In genomic region chr6:67069219-67069762, GRCm38 (mm10) we compare ENCODE assay signal across 9 mouse cellular contexts. TPM values are rescaled to one million over a fixed set of nuclear protein-coding genes. Genes with fewer than 3 reads are reported as not detected.
DNase-seq lines count a peak whose midpoint lies in the region; ATAC-seq and TF ChIP-seq lines count a peak whose summit lies in the region.
"Had no signal": no experiment of that assay in that cellular context is flagged by ENCODE, and none has a peak within 500 bp of the region (broad histone marks: within the 10 kb centered on the region; RNA-seq: fewer than 3 reads in every experiment).

No protein-coding gene starts in this region.

- WGBS in liver, embryonic 12.5 days (ENCODE audit: insufficient replicate concordance): 38% methylated on average over 8 of the region's 8 CpGs
- WGBS in liver, embryonic 11.5 days: 52% methylated on average over 8 of the region's 8 CpGs
- WGBS in liver, embryonic 16.5 days (ENCODE audit: insufficient replicate concordance): 38% methylated on average over 8 of the region's 8 CpGs
- whole genome bisulfite sequencing in kidney, embryonic 16.5 days: 73% methylated on average over 8 of the region's 8 CpGs

- H3ac ChIP-seq in myocyte (ENCODE audit: control insufficient read depth, insufficient read length): no peak overlapping the region

- TF ChIP-seq POLR2A in myocyte (IDR thresholded peaks at IDR 0.05; ENCODE audit: insufficient read length, low read depth): no peak

- no peaks in the 10 kb centered on the region for H3K9me3 ChIP-seq in liver, embryonic 12.5 days (replicated peaks)
- H3K9me3 ChIP-seq in liver, embryonic 11.5 days (ENCODE audit: control insufficient read depth, low read length): no peaks in the 10 kb centered on the region
- no peaks in the 10 kb centered on the region for H3K9me3 ChIP-seq in liver, embryonic 16.5 days (replicated peaks; ENCODE audit: control insufficient read depth, low read length)
- no peaks in the 10 kb centered on the region for H3K9me3 ChIP-seq in kidney, embryonic 16.5 days (ENCODE audit: low read length)
- H3K9me3 ChIP-seq: limb, embryonic 15.5 days had no signal

- H3K4me3 ChIP-seq in liver, embryonic 12.5 days: no peak overlapping the region
- H3K4me3 ChIP-seq in liver, embryonic 11.5 days (ENCODE audit: low read depth, low read length): no peak overlapping the region
- H3K4me3 ChIP-seq in liver, embryonic 16.5 days (ENCODE audit: low read depth, low read length): no peak overlapping the region
- H3K4me3 ChIP-seq in myocyte: no peak overlapping the region
- no peak overlapping the region for H3K4me3 ChIP-seq in kidney, embryonic 16.5 days (ENCODE audit: low read length)
- H3K4me3 ChIP-seq: limb, embryonic 15.5 days had no signal

- no peak for ATAC-seq in liver, embryonic 12.5 days
- no peak; the same call in 1 of the 2 replicates for ATAC-seq in liver, embryonic 11.5 days (replicated peaks; ENCODE audit: low FRiP score)
- peak; percentile 56; the same call in 1 of the 2 replicates for ATAC-seq in liver, embryonic 16.5 days (ENCODE audit: low read depth)
- no peak for ATAC-seq in kidney, embryonic 16.5 days (ENCODE audit: low FRiP score, low TSS enrichment)

- 0 out of 2 replicates have a peak, but pooled peaks cover 2% of the 10 kb centered on the region for H3K27me3 ChIP-seq in liver, embryonic 12.5 days (replicated peaks)
- H3K27me3 ChIP-seq in liver, embryonic 11.5 days (replicated peaks; ENCODE audit: control insufficient read depth, insufficient read depth, low read length): no peaks in the 10 kb centered on the region
- no peaks in the 10 kb centered on the region for H3K27me3 ChIP-seq in liver, embryonic 16.5 days (ENCODE audit: control insufficient read depth, insufficient read depth, low read depth, low read length)
- H3K27me3 ChIP-seq in myocyte (ENCODE audit: control insufficient read depth, insufficient read depth, insufficient read length): no peaks in the 10 kb centered on the region
- H3K27me3 ChIP-seq in kidney, embryonic 16.5 days (ENCODE audit: insufficient read depth, low read length): no peaks in the 10 kb centered on the region
- H3K27me3 ChIP-seq: limb, embryonic 15.5 days had no signal

- no peak overlapping the region for H3K27ac ChIP-seq in liver, embryonic 12.5 days
- no peak overlapping the region for H3K27ac ChIP-seq in liver, embryonic 11.5 days (ENCODE audit: low read depth, low read length)
- no peak overlapping the region for H3K27ac ChIP-seq in liver, embryonic 16.5 days (ENCODE audit: low read length)
- H3K27ac ChIP-seq in kidney, embryonic 16.5 days (ENCODE audit: low read length): no peak overlapping the region
- H3K27ac ChIP-seq: limb, embryonic 15.5 days had no signal

- H3K79me2 ChIP-seq in myocyte (ENCODE audit: control insufficient read depth, insufficient read depth): no peaks in the 10 kb centered on the region

- no peak for DNase-seq in liver, embryonic 11.5 days (ENCODE audit: low spot score)
- peak; percentile 56 for DNase-seq in adipocyte (ENCODE audit: low spot score)
- DNase-seq in embryo, embryonic 9.5 days (ENCODE audit: extremely low spot score): no peak
- DNase-seq in spleen, postnatal 14 days (ENCODE audit: low spot score in 2 of 2): no peak

- H3K36me3 ChIP-seq in liver, embryonic 12.5 days: no peaks in the 10 kb centered on the region
- no peaks in the 10 kb centered on the region for H3K36me3 ChIP-seq in liver, embryonic 11.5 days (ENCODE audit: control insufficient read depth, insufficient read depth, low read length)
- no peaks in the 10 kb centered on the region for H3K36me3 ChIP-seq in liver, embryonic 16.5 days (ENCODE audit: control insufficient read depth, insufficient read depth)
- H3K36me3 ChIP-seq in myocyte (ENCODE audit: control insufficient read depth, insufficient read depth): no peaks in the 10 kb centered on the region
- no peaks in the 10 kb centered on the region for H3K36me3 ChIP-seq in kidney, embryonic 16.5 days (ENCODE audit: insufficient read depth, low read length)
- H3K36me3 ChIP-seq: limb, embryonic 15.5 days had no signal

- H3K4me1 ChIP-seq in liver, embryonic 12.5 days: peaks cover 20% of the 10 kb centered on the region
- H3K4me1 ChIP-seq in liver, embryonic 11.5 days (replicated peaks; ENCODE audit: control insufficient read depth, insufficient read depth, low read length): no peaks in the 10 kb centered on the region
- peaks cover 4% of the 10 kb centered on the region for H3K4me1 ChIP-seq in liver, embryonic 16.5 days (ENCODE audit: control insufficient read depth, low read depth, low read length)
- peaks cover 9% of the 10 kb centered on the region; the same call in 1 of the 2 replicates for H3K4me1 ChIP-seq in kidney, embryonic 16.5 days (ENCODE audit: insufficient read depth, low read length)

- no peak overlapping the region for H3K9ac ChIP-seq in liver, embryonic 12.5 days
- H3K9ac ChIP-seq in liver, embryonic 11.5 days (ENCODE audit: low read depth, low read length): no peak overlapping the region
- no peak overlapping the region for H3K9ac ChIP-seq in liver, embryonic 16.5 days (ENCODE audit: low read depth, low read length)
- no peak overlapping the region for H3K9ac ChIP-seq in kidney, embryonic 16.5 days (replicated peaks; ENCODE audit: low read length)
- H3K9ac ChIP-seq: limb, embryonic 15.5 days had no signal

- H3K4me2 ChIP-seq in liver, embryonic 12.5 days: peak overlapping the region; percentile 32
- no peak overlapping the region for H3K4me2 ChIP-seq in liver, embryonic 11.5 days
- peak overlapping the region; percentile 25; the same call in 1 of the 2 replicates for H3K4me2 ChIP-seq in liver, embryonic 16.5 days (ENCODE audit: low read depth, low read length)
- H3K4me2 ChIP-seq in myocyte (ENCODE audit: low read depth): no peak overlapping the region
- H3K4me2 ChIP-seq in kidney, embryonic 16.5 days (replicated peaks; ENCODE audit: low read depth, low read length): no peak overlapping the region
- H3K4me2 ChIP-seq: limb, embryonic 15.5 days had no signal

TF ChIP-seq in myocyte, 11 proteins besides CTCF, POLR2A, EP300 and RAD21:
- TF ChIP-seq POLR2AphosphoS2 (IDR thresholded peaks at IDR 0.05; ENCODE audit: insufficient read length, low read depth) (no peak), CEBPB (IDR thresholded peaks at IDR 0.05; ENCODE audit: insufficient read depth, poor library complexity, severe bottlenecking) (peak; percentile 66; the same call in 1 of the 2 replicates), E2F4 (IDR thresholded peaks at IDR 0.05; ENCODE audit: insufficient read depth) (no peak)

RNA-seq across cellular contexts. Expression of gene Gadd45a, which starts 32.0 kb away (rescaled TPM):
- 88.3 and 96.9 TPM in 2 replicates for polyA plus RNA-seq in liver, embryonic 12.5 days (2016; fragmentation: Nextera tagmentation; extraction: Ambion mirVana)
- polyA plus RNA-seq in liver, embryonic 11.5 days (2014; fragmentation: Nextera tagmentation; extraction: Ambion mirVana): 27.9 and 31.1 TPM in 2 replicates
- 54.4 and 56.6 TPM in 2 replicates for polyA plus RNA-seq in liver, embryonic 16.5 days (2015; fragmentation: Nextera tagmentation; extraction: Ambion mirVana)
- polyA plus RNA-seq in myocyte (2012; fragmentation: generic; extraction: Trizol): 381 TPM
- polyA plus RNA-seq in kidney, embryonic 16.5 days (2015; fragmentation: Nextera tagmentation; extraction: Ambion mirVana): 35.1 and 39.4 TPM in 2 replicates

Comparison
In these comparisons a context has a peak if more than half of its experiments do, and no peak if none do; other contexts are left out.
1. H3K4me2 ChIP-seq: peak in liver, embryonic 12.5 days (single experiment) and liver, embryonic 16.5 days (single experiment); none in liver, embryonic 11.5 days (single experiment), myocyte (single experiment) and kidney, embryonic 16.5 days (single experiment).